Mouse (Mus musculus): ENCODE measurements around the gene Hnrnph1.
A peak's percentile ranks its signal among the peaks of the same experiment; 100 is the strongest.
"Not testable (repeated sequence)": the region's sequence is repeated elsewhere in the genome, so short reads cannot be mapped to it uniquely, and the experiment has no call there.

The Hnrnph1 gene

GRCm38 (mm10) chr11:50376911-50377891 is at the start of gene Hnrnph1:
Gene Hnrnph1, plus strand, starts transcription at chr11:50376990.
- DNase-seq (ENCODE audit: low spot score in 2 of 2) = peak; percentile 99

GRCm38 (mm10) chr11:50328075-50328625 is 48.6 kb upstream of the Hnrnph1 start:
- no peak for DNase-seq (ENCODE audit: low spot score in 2 of 2)

DNA sequence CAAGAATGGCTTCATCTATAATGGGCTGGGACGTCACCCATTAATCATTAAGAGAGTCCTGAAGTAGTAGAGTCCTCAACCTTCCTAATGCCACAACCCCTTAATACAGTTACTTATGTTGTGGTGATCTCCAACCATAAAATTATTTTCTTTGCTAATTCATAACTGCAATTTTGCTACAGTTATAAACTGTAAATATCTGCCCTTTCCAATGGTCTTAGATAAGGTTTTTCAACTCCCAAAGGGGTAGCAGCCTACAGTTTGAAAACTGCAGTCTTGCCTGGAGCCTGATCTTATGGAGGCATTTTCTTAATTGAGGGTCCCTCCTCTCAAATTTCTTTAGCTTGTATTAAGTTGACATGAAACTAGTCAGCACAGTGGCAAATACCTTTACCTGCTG is 47.4 kb upstream of the Hnrnph1 start:
- DNase-seq (ENCODE audit: low spot score in 2 of 2) = no peak

GRCm38 (mm10) chr11:50333181-50333580 is 43.6 kb upstream of the Hnrnph1 start:
- no peak for DNase-seq (ENCODE audit: low spot score in 2 of 2)

DNA sequence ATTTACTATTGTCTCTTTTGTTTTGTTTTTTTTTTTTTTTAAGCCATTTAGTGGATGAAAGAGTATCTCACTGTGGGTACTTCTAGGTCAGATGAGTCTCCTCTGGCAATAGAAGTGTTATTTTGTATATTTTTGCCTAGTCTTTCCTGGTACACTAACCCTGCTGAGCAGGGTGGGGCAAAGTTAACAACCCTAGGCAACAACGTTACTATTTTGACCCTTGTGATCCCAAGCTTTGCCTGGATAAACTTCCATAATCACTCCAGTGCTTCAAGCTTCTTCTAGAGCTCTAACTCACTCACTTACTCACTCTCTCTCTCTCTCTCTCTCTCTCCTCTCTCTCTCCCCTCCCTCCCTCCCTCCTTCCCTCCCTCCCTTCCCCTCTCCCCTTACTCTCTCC is 40.7 kb upstream of the Hnrnph1 start:
- no peak for DNase-seq (ENCODE audit: low spot score in 2 of 2)

DNA sequence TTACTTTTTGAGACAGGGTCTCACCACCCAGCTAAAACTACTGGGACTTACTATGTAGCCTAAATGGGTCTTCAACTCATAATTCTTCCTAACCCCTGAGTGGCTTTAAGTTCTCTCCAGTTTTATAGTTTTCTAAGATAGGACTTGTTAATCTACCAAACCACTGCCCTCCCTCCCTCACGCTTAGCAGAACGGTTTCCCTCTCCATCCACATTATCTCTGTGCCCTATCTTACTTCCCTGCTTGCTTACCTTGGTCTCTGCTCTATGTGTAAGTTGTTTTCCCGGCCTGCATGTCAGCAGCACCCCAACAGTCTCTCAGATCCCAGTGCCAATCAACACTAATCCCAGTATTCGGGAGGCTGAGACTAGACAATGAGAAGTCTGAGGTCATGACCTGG is 39.9 kb upstream of the Hnrnph1 start:
- no peak for DNase-seq (ENCODE audit: low spot score in 2 of 2)

GRCm38 (mm10) chr11:50345486-50345885 is 31.3 kb upstream of the Hnrnph1 start:
- DNase-seq (ENCODE audit: low spot score in 2 of 2) = no peak

- no peak for DNase-seq (ENCODE audit: low spot score in 2 of 2)
These were observed 30.3 kb upstream of the Hnrnph1 start for GRCm38 (mm10) chr11:50346256-50347032.

DNA sequence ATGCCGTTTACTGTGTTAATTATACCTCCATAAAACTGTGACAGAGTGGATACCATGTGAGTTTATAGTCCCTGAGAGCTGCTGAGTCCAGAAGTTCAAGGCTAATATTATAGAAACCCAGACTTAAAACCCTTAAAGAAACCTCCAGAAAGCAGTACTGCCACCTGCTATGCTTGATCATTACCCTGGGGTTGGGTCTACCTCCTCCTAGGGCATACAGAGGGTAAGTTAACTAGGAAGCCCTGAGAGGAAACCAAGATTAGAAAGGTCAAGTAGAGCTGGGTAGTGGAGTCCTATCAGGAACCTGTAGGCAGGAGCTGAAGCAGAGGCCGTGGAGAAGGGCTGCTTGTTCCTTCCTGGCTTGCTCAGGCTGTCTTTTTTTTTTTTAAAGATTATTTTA is 24.6 kb upstream of the Hnrnph1 start:
- DNase-seq (ENCODE audit: low spot score in 2 of 2) = no peak

DNA sequence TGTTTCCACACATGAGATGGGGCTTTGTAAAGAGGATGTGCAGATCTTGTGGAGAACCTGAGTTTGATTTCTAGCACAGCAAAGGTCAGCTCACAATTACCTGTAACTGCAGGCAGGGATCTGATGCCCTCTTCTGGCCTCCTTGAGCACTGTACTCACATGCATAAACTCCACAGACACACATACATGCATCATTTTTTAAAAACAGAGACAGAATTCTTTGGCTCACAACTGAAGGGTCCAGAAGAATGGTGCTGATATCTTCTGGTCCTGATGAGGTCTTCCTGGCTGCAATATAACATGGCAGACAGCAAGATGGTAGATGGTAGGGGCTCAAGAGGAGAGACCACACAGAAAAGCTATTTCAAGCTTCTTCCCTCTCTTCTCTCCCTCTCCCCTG is 22.6 kb upstream of the Hnrnph1 start, which contains the start of gene Cby3:
Gene Cby3, plus strand, starts transcription at position 301 of the 400 bp plus-strand sequence.
- DNase-seq (ENCODE audit: low spot score in 2 of 2) = no peak

DNA sequence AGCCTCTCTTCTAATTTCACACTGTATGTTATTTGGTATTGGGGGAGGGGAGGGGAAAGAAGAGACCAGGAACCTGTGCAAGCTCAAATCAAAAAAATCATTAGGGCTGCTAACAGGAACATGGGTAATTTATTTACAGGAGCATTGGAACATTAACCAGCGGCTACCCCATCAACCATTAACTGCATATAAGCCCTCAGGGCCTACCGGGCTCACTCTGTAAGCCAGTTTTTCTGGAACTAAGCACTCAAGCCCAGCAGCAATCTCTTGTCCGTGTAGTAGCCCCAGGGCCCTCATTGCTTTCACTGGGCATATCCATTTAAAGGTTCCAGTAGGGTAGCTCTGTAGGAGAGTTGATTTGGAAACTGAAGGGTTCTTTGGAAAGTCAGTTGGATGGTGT is 21.9 kb upstream of the Hnrnph1 start:
- no peak for DNase-seq (ENCODE audit: low spot score in 2 of 2)

DNA sequence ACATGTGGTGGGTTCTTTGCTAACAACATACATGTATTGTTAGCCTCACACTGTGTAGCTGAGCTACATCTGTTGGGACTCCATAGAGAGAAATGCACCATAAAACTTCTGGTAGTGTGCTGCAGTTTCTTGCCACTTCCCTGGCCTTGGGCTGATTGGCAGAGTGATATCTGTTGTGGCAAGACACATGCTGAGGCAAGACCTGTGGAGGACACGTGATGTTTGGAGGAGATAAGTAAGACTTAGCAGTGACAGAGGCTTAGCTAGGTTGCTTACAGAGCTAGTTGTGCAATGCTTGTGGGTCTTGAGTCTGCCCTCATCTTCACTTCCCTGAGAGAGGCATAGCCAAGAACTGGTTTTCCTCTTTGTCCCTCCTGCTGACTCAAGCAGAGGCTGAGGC is 21.4 kb upstream of the Hnrnph1 start:
- DNase-seq (ENCODE audit: low spot score in 2 of 2) = no peak

- peak; percentile 58 to 65 for DNase-seq (ENCODE audit: low spot score in 2 of 2)
These were observed 17.6 kb upstream of the Hnrnph1 start for GRCm38 (mm10) chr11:50358950-50359861.

GRCm38 (mm10) chr11:50361282-50361681 is 15.5 kb upstream of the Hnrnph1 start:
- DNase-seq (ENCODE audit: low spot score in 2 of 2) = not testable (repeated sequence)

- peak; percentile 67 to 88 for DNase-seq (ENCODE audit: low spot score in 2 of 2)
These were observed 12.2 kb upstream of the Hnrnph1 start for GRCm38 (mm10) chr11:50364548-50364947.

- no peak for DNase-seq (ENCODE audit: low spot score in 2 of 2)
These were observed 11.5 kb upstream of the Hnrnph1 start for GRCm38 (mm10) chr11:50365322-50365721.

GRCm38 (mm10) chr11:50367531-50367930 is 9.3 kb upstream of the Hnrnph1 start:
- DNase-seq (ENCODE audit: low spot score in 2 of 2) = no peak

DNA sequence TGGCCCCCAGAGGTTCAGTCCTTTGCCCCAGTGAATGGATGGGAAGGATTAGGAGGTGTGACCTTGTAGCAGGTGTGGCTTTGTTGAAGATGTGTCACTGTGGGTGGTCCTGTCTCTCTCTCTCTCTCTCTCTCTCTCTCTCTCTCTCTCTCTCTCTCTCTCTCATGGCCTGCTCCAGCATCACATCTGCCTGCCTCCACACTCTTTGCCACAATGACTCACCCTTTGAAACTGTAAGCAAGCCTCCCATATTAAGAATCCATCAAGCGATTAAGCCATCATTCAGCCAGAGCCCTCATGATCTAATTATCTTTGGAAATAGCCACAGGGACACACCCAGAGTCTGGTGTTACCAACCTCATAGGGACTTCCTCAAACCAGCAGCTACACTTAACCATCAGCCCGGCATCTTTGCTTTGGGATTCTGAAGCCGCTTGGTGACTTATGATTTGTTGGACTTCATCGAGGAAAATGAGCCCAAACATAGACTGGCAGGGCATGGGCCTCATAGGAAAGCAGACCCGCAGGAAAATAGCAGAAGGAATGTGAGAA is 7.4 kb upstream of the Hnrnph1 start:
- DNase-seq (ENCODE audit: low spot score in 2 of 2) = no peak

GRCm38 (mm10) chr11:50370969-50371368 is 5.8 kb upstream of the Hnrnph1 start:
- DNase-seq (ENCODE audit: low spot score in 2 of 2) = no peak

- DNase-seq (ENCODE audit: low spot score in 2 of 2) = peak; percentile 40 to 55
These were observed 5.4 kb upstream of the Hnrnph1 start for GRCm38 (mm10) chr11:50371399-50371841.

DNA sequence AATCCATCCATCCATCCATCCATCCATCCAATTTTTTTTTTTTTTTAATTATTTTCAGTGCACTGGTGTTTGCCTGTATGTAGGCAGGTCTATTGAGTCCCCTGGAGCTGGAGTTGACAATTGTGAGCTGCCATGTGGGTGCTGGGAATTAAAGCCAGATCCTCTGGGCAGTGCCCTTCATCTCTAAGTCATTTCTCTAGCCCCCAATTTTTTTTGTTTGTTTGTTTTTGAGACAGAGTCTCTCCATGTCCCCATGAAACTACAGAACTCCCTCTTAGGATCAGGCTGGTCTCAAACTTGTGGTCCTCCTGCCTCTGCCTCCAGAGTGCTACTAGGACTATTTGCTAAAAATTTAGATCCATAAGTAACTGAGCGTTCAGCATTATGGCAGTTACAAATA is 4.9 kb upstream of the Hnrnph1 start:
- DNase-seq (ENCODE audit: low spot score in 2 of 2) = no peak
